Mouse (Mus musculus): Measurements from ENCODE around the gene Mcam.

DNA sequence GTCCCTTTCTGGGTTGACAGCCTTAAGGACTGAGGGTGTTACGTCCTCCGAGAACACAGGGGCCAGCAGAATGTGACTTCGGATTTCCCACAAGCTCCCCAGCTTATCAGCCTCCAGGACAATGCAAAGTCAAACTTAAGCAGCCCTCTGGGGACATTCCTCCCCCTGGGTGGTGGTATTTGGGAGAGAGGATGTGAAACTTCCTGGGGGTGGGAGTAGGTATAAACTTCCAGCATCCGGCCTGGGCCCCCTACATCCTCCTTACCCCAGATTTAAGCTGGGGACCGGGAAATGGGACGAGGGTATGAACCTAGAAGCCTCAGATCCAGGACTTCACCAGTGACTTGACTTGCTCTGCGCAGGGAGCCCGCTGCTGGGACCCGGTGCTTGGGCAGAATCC, 4.6 kb upstream of the Mcam start:
- TF ChIP-seq POLR2A (IDR thresholded peaks at IDR 0.05; ENCODE audit: control insufficient read depth, extremely low read depth, insufficient read depth, low read length, poor library complexity): no peak
- TF ChIP-seq CTCF (IDR thresholded peaks at IDR 0.05; ENCODE audit: borderline replicate concordance, control insufficient read depth, extremely low read depth, insufficient read depth, low read length, poor library complexity): no peak
